Mouse (Mus musculus): ENCODE data around the gene Pip4k2b.

DNA sequence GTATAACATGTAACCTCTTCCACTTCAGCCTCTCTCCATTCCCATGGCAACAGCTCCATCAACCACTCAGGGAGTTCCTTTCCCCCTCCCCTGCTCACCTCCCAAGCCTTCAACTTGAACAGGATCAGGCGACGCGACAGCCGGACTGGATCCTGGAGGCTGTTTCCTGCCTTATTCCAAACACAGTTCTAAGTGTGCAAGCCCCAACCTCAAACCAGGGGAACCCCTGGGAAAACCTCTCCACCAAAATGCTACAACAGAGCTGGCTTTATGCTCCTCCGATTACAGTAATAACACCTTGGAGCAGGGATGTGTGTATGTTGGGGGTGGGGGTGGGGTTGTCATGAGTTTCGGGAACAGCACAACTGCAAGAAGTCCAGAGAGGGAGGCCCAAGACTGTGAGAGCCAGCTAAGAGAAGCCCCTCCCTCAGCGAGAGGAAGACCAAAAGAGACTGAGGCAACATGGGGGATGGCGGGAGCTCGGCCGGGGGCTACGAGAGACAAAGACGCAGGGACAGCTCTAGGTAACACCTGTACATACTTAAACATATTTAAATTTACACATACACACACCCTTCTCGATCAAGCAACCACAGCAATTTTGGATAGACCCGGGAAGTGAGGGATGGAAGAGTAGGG, 46.5 kb downstream of the Pip4k2b start:
- no peak for TF ChIP-seq EP300 (IDR thresholded peaks at IDR 0.05; ENCODE audit: low read depth)
- no peak for TF ChIP-seq CTCF (IDR thresholded peaks at IDR 0.05; ENCODE audit: low read depth)
